Mouse (Mus musculus): Measurements from ENCODE around the gene Atg101. TPM values are rescaled to one million over a fixed set of nuclear protein-coding genes. Genes with fewer than 3 reads are reported as not detected.

Gene Atg101
- polyA plus RNA-seq, 1 experiment: 58.9 TPM

DNA sequence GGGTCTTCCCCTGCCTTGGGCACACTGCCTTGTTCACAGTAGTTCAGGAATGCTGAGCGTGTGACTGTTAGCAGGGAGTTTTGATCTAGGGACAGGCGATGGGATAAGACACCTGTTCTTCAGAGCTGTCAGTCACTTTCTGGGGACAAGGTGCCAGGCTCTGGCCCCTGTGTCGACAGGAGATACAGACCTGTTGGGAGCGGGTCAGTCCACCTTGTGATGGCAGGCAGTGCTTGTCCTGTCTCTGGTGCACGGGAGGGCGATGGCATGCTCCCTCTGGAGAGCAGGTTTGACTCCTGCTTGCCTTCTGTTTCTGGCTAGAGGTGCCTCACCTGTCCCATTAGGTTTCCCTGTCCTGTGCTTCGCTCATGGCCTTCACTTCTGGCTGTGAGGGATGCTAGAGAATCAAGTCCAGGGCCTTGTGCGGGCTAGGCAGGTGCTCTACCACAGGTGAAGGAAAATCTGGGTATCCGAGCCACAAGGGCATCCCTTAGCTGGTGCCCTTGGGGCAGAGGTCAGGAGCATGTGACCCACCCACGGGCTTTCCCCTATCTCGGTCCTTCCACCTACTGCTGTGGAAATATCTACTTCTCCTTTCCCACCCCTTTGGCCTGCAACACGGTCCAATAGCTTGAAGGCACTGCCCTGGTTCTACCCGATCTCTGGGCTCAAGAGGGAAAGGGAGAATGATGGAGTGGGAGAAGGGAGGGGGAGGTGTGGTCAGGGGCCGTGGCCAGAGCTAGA, 27.4 kb upstream of the Atg101 start:
- no peak for DNase-seq (ENCODE audit: low read depth)
- TF ChIP-seq CTCF (IDR thresholded peaks at IDR 0.05; ENCODE audit: borderline replicate concordance, extremely low read depth, insufficient read depth, insufficient read length) (no peak), POLR2A (IDR thresholded peaks at IDR 0.05; ENCODE audit: borderline replicate concordance, extremely low read depth, insufficient read depth, insufficient read length, poor library complexity, severe bottlenecking) (no peak)

- TF ChIP-seq POLR2A (IDR thresholded peaks at IDR 0.05; ENCODE audit: borderline replicate concordance, extremely low read depth, insufficient read depth, insufficient read length, poor library complexity, severe bottlenecking) (no peak), CTCF (IDR thresholded peaks at IDR 0.05; ENCODE audit: borderline replicate concordance, extremely low read depth, insufficient read depth, insufficient read length) (no peak)
- DNase-seq (ENCODE audit: low read depth): no peak
Observed at GRCm38 (mm10) chr15:101258420-101258819, 25.7 kb upstream of the Atg101 start.

GRCm38 (mm10) chr15:101259922-101260321, 24.1 kb upstream of the Atg101 start:
- TF ChIP-seq CTCF (IDR thresholded peaks at IDR 0.05; ENCODE audit: borderline replicate concordance, extremely low read depth, insufficient read depth, insufficient read length) (no peak), POLR2A (IDR thresholded peaks at IDR 0.05; ENCODE audit: borderline replicate concordance, extremely low read depth, insufficient read depth, insufficient read length, poor library complexity, severe bottlenecking) (no peak)
- no peak for DNase-seq (ENCODE audit: low read depth)

DNA sequence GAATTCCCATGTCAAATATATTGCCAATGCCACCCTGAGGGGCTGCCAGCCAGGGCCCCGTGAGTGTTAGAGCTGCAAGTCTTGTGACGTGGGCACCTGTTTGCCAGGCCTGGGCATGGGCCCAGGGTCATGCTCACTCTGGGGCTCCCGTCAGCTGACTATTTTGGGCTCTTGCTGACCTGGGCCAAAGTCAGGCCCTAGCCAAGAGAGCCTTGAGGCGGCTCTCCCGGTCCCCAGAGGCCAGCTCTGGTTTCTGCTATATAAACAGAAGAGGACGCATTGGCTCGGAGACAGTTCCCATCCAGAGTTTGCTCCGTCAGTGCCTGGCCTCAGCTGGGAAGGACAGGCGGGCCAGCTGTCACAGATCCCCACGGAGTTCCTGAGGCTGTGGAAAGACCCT, 23.7 kb upstream of the Atg101 start:
- DNase-seq (ENCODE audit: low read depth): no peak
- no peak for TF ChIP-seq POLR2A (IDR thresholded peaks at IDR 0.05; ENCODE audit: borderline replicate concordance, extremely low read depth, insufficient read depth, insufficient read length, poor library complexity, severe bottlenecking)
- no peak for TF ChIP-seq CTCF (IDR thresholded peaks at IDR 0.05; ENCODE audit: borderline replicate concordance, extremely low read depth, insufficient read depth, insufficient read length)

- no peak for DNase-seq (ENCODE audit: low read depth)
- TF ChIP-seq CTCF (IDR thresholded peaks at IDR 0.05; ENCODE audit: borderline replicate concordance, extremely low read depth, insufficient read depth, insufficient read length) (no peak), POLR2A (IDR thresholded peaks at IDR 0.05; ENCODE audit: borderline replicate concordance, extremely low read depth, insufficient read depth, insufficient read length, poor library complexity, severe bottlenecking) (no peak)
Observed at GRCm38 (mm10) chr15:101260874-101261622, 23.0 kb upstream of the Atg101 start.

DNA sequence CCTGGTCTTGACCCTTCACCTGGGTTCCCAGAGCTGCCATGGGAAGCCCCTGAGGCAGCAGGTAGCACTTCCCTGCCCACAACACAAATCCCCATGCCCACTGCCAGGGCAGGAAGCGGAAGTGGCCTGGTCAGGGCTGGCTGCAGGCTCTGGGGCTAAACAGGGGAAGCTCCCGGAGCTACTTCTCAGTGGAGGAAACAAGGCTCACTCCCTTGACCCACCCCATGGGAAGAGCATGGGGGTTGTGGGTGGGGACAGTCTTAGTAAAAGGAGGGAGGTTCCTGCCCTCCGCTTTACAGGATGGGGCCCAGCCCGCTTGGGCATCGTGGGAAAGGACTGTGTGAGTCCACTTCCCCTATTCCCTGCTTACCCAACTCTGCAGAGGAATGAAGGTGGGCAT, 21.6 kb upstream of the Atg101 start:
- no peak for DNase-seq (ENCODE audit: low read depth)
- no peak for TF ChIP-seq CTCF (IDR thresholded peaks at IDR 0.05; ENCODE audit: borderline replicate concordance, extremely low read depth, insufficient read depth, insufficient read length)
- TF ChIP-seq POLR2A (IDR thresholded peaks at IDR 0.05; ENCODE audit: borderline replicate concordance, extremely low read depth, insufficient read depth, insufficient read length, poor library complexity, severe bottlenecking): no peak

DNA sequence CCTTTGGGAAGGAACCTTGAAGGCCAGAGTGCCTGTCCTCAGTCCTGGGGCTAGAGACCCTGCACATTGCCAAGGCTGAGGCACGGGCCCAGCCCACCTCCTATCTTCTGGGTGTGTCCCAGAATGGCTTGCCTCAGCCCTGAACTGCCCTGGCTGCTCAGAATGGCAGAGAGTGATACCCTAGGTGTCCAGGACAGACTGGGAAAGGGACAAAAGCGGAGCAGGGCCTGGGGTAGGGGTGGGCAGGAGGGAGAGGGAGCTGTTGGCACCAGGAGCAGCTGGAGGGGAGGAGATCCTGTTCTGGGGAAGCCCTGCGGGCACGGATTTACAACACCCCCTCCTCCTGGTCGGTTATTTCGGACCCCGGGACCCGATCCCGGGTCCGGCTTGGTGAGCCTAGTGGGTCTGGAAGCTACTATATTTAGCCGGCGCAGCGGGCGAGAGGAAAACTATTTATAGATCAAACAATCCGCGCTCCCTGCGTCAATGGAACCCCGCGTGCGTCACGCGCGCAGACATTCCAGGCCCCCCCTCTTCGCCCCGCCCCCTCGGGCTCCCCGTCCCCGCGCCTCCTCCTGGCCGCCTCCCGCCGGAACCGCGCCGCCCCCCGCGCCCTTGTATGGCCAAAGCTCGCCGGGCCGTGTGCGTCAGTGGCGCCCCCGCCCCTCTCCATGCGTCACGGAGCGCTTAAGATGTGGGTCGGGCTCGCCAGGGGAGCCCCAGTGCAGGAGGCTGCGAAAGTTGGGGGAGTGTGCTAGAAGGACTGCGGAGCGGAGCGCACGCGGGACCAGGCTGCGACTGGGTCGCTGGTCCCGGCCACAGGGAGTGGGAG, 17.7 kb upstream of the Atg101 start:
- no peak for TF ChIP-seq CTCF (IDR thresholded peaks at IDR 0.05; ENCODE audit: borderline replicate concordance, extremely low read depth, insufficient read depth, insufficient read length)
- DNase-seq (ENCODE audit: low read depth): peak; percentile 83

DNA sequence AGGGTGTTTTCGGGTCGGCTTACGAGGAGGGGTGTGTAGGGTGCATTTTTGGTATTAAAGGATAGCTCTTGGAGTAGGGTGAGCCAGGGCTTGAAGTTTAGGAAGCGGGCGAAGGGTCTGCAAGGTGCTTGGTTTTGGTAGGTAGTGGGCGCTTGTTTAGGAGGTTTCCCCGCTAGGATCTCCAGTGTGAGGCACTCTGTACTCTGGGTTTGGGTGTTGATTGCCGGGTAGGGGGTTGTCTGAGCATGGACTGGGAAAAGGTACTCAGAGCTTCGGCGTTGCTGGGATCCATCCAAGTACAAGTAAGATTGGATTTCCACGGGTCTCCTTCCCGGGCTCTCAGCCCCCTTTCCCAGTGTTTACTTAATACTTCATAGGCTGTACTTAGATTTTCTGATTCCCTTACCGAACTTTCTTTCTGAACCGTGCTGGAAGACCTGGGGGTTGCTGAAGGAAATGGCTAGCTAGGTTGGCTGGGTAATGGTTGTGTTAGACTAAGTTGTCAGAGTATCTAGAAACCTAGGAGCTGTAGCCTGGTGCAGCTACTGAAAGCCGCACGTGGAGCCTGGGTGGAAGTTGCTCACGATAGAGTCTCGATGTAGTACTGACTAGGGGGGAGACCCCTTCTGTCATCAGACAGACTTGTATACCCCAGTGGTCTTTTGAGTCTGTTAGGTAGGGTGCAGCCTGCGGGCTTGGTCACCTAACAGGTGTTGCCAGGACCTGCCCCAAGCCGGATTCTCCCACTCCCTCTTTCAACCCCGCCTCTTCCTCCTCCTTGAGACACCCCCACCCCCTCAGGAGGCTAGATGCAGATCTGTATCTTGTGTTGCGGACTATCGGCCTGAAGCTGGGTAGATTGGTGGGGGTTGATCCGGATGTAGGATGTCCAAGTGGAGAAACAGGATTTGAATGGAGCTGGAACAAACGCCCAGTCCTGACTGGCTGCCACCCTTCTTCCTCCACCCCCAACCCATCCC, 16.7 kb upstream of the Atg101 start:
- peak; percentile 9 for DNase-seq (ENCODE audit: low read depth)
- no peak for TF ChIP-seq POLR2A (IDR thresholded peaks at IDR 0.05; ENCODE audit: borderline replicate concordance, extremely low read depth, insufficient read depth, insufficient read length, poor library complexity, severe bottlenecking)
- no peak for TF ChIP-seq CTCF (IDR thresholded peaks at IDR 0.05; ENCODE audit: borderline replicate concordance, extremely low read depth, insufficient read depth, insufficient read length)

DNA sequence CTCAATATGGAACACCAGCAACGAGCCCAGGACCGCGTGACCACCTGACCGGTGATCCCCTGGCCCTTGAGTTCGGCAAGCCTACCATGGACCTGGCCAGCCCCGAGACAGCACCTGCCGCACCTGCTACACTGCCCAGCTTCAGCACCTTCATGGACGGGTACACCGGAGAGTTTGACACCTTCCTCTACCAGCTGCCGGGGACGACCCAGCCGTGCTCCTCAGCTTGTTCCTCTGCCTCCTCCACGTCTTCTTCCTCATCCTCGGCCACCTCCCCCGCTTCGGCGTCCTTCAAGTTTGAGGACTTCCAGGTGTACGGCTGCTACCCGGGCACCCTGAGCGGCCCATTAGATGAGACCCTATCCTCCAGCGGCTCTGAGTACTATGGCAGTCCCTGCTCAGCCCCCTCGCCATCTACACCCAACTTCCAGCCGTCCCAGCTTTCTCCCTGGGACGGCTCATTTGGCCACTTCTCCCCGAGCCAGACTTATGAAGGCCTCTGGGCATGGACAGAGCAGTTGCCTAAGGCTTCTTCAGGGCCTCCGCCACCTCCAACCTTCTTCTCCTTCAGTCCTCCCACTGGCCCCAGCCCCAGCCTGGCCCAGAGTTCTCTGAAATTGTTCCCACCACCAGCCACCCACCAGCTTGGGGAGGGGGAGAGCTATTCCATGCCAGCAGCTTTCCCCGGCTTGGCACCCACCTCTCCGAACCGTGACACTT, 13.8 kb upstream of the Atg101 start:
- DNase-seq (ENCODE audit: low read depth): no peak

GRCm38 (mm10) chr15:101271107-101271506, 13.0 kb upstream of the Atg101 start:
- TF ChIP-seq CTCF (IDR thresholded peaks at IDR 0.05; ENCODE audit: borderline replicate concordance, extremely low read depth, insufficient read depth, insufficient read length): no peak
- no peak for TF ChIP-seq POLR2A (IDR thresholded peaks at IDR 0.05; ENCODE audit: borderline replicate concordance, extremely low read depth, insufficient read depth, insufficient read length, poor library complexity, severe bottlenecking)

More for the DNA sequence above, 13.8 kb upstream of the Atg101 start:
- TF ChIP-seq CTCF (IDR thresholded peaks at IDR 0.05; ENCODE audit: borderline replicate concordance, extremely low read depth, insufficient read depth, insufficient read length) (no peak), POLR2A (IDR thresholded peaks at IDR 0.05; ENCODE audit: borderline replicate concordance, extremely low read depth, insufficient read depth, insufficient read length, poor library complexity, severe bottlenecking) (no peak)

More at GRCm38 (mm10) chr15:101271107-101271506, 13.0 kb upstream of the Atg101 start:
- DNase-seq (ENCODE audit: low read depth): no peak

All from brain, embryonic 14.5 days (tissue).